Mouse (Mus musculus): ENCODE measurements around the gene Teddm3.
"Not testable (repeated sequence)": the region's sequence is repeated elsewhere in the genome, so short reads cannot be mapped to it uniquely, and the experiment has no call there.

Teddm3 gene

GRCm38 (mm10) chr16:21149896-21150295 lies 3.9 kb downstream of the Teddm3 start:
- no peak for DNase-seq (ENCODE audit: low spot score)

DNA sequence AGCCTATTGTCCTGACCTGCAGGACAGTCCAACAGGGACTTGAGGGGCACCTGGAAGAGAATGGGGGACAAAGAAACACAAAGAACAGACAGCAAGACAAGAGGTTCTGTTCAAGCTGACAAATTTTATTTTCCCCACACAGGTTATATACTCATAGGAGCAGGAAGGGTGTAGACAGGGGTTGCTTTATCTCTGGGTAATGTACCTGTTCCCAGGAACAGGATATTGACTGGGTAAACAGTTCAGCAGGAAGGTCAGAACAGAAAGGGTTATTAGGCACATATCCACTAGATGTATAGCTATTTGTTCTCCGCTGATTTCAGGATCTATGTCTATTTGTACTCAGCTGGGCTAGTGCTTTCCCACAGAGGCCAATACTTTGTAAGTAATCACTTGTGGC lies 5.3 kb downstream of the Teddm3 start:
- DNase-seq (ENCODE audit: low spot score), result not testable (repeated sequence)

DNA sequence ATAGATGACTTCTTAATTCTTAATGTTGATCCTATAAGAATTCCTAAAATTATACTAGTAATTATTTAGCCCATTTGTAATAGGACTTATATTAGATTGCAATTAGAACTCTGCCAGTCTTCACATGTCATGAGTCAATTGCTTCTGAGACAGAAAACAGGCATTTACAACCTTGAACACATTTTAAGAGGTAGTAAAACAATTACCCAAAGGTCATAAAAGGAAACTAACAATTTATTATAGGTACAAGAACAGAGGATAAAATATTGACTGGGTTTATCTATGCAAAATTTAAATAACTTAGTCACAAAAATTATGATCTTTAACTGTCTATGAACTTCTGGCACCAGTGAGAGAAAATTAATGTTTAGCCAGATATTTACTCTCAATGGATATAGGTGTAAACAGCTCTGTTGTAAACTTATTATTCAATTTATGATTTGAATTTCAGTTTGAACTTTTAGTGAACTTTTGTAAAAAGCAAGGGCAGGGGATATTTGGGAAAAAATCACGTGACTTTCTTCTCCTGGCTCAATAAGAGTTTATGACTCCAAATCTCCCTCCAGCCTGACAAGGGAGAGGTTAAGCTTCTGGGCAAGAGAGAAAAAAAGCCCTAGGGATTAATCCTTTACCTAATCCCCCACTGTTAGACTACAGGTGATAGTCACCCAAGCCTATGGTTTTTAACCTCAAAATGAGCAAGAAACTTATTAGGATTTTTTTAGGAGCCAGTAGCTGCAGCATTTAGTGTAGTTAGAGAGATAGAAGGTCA lies 17.3 kb downstream of the Teddm3 start:
- no peak for DNase-seq (ENCODE audit: low spot score)

GRCm38 (mm10) chr16:21127666-21128065 lies 26.1 kb downstream of the Teddm3 start:
- DNase-seq (ENCODE audit: low spot score), result not testable (repeated sequence)

- not testable (repeated sequence) for DNase-seq (ENCODE audit: low spot score)
Observed at GRCm38 (mm10) chr16:21122776-21123175, 31.0 kb downstream of the Teddm3 start.

- DNase-seq (ENCODE audit: low spot score), result no peak
Observed at GRCm38 (mm10) chr16:21116078-21116477, 37.7 kb downstream of the Teddm3 start.

- DNase-seq (ENCODE audit: low spot score), result no peak
Observed at GRCm38 (mm10) chr16:21109473-21109872, 44.3 kb downstream of the Teddm3 start.
